Mouse (Mus musculus) heart, adult 2 months (tissue): ENCODE measurements around the gene Zbtb32. TPM values are rescaled to one million over a fixed set of nuclear protein-coding genes. Genes with fewer than 3 reads are reported as not detected.

ENCODE experiments used
- DNase-seq, 2 experiments: peaks; one replicate each; pipeline ENCODE4 v3.0.0; 2021
- H3K27ac ChIP-seq: fragments of 200-600 bp; 2 replicates; pipeline ENCODE4 v1.8.1; 2022
- H3K27me3 ChIP-seq: fragments of 200-500 bp; 2 replicates; pipeline ENCODE4 v1.6.1; 2012; ENCODE audit warnings: mild to moderate bottlenecking, low read length, inconsistent platforms, mixed read lengths; ENCODE audit not compliant: control insufficient read depth, insufficient read depth
- H3K36me3 ChIP-seq: fragments of 200-500 bp; 2 replicates; pipeline ENCODE4 v1.6.1; 2012; ENCODE audit warnings: low read length, inconsistent platforms; ENCODE audit not compliant: control insufficient read depth, insufficient read depth
- H3K4me1 ChIP-seq: fragments of 200-500 bp; 2 replicates; pipeline ENCODE4 v1.6.1; 2011; ENCODE audit warnings: low read length; ENCODE audit not compliant: control insufficient read depth, insufficient read depth
- H3K4me3 ChIP-seq: fragments of 200-600 bp; 2 replicates; pipeline ENCODE4 v1.8.1; 2022
- H3K79me2 ChIP-seq: fragments of 200-500 bp; replicated peaks from 2 replicates; pipeline ENCODE4 v1.6.1; 2012; ENCODE audit warnings: mild to moderate bottlenecking, inconsistent platforms, low read length, moderate library complexity, mixed read lengths; ENCODE audit not compliant: control insufficient read depth, insufficient read depth
- H3K9ac ChIP-seq: fragments of 200-500 bp; 2 replicates; pipeline ENCODE4 v1.6.1; 2012; ENCODE audit warnings: low read depth, mild to moderate bottlenecking, control low read depth, inconsistent platforms, low read length, mixed read lengths
- CTCF ChIP-seq: fragments of 200-600 bp; IDR thresholded peaks from 2 replicates; pipeline ENCODE4 v1.8.1; 2022; ENCODE audit warnings: antibody characterized with exemption, mild to moderate bottlenecking, moderate library complexity
- EP300 ChIP-seq: fragments of 200-500 bp; IDR thresholded peaks from 2 replicates; pipeline ENCODE4 v1.6.1; 2011; ENCODE audit warnings: low read depth, low read length, control low read depth; ENCODE audit not compliant: insufficient read depth
- POLR2A ChIP-seq: fragments of 200-500 bp; IDR thresholded peaks from 2 replicates; pipeline ENCODE4 v1.6.1; 2011; ENCODE audit warnings: mild to moderate bottlenecking, low read depth, low read length, control low read depth; ENCODE audit not compliant: insufficient read depth
- WGBS: fragments of 180-500 bp; shearing (Covaris S2); methylation state at CpG from one replicate; pipeline ENCODE4 v1.1.7; 2018; 5-methylcytosine and 5-hydroxymethylcytosine counted together
- intact Hi-C: fragments of 180-260 bp; cut with DNase I; formaldehyde crosslinking; loops from one replicate; pipeline ENCODE4 v1.15.1; 2025
- polyA plus RNA-seq: library from polyadenylated mRNA; depleted of rRNA; stranded (reverse); fragments of >200 nt; gene quantifications from 2 replicates; pipeline ENCODE4 v1.2.3, GENCODE M21; 2012
- total RNA-seq, 2 experiments: library from RNA; stranded (reverse); gene quantifications; 2 replicates each; pipeline ENCODE4 v1.2.3; 2021

Gene Zbtb32
- total and polyA plus RNA-seq, 3 experiments = 0.11 to 0.64 TPM; not detected in 1

DNA sequence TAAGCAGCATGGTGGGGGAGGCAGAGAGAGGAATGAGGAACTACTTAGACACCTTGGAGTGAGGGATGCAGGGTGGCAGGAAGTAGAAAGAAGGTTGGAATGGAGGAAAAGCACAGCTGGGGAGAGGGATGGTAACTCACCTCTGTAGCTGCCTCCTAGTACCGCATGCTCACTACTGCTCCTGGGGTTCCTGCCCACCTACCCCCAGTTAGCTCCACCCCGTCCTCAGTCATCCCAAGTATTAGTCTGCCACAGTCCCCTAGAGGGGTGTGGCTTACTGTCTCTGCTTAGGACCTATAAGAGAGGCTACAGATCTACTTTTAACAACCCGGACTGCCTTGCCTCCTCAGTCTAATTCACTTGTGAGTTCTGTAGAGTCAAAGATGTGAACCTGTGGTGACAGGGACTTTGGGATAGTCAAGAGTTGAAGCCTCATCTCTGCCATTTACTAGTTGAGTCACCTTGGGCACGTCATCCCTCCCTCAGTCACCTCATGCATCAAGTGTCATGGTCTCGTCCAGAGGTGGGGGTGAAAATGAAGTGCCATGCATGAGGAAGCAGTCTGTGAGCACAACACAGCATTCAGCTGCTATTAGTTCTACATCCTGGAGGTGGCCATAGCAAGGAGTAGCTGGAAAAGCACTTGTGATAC lies 5.8 kb downstream of the Zbtb32 start:
- H3K4me1 ChIP-seq = no peaks in the 10 kb centered on the region
- TF ChIP-seq POLR2A (no peak), CTCF (no peak), EP300 (no peak)
- H3K36me3 ChIP-seq = no peaks in the 10 kb centered on the region
- H3K79me2 ChIP-seq = no peaks in the 10 kb centered on the region
- intact Hi-C loops = loop anchor here (5.0 to 10.0 kb wide), 2 partner anchors 269 to 362 kb away; partner anchors contain the start of genes Ffar1 and Usf2
- H3K27me3 ChIP-seq = no peaks in the 10 kb centered on the region
- no peak overlapping the region for H3K27ac ChIP-seq
- DNase-seq = no peak
- no peak overlapping the region for H3K9ac ChIP-seq
- 52% methylated on average over 5 of the region's 5 CpGs for WGBS
- no peak overlapping the region for H3K4me3 ChIP-seq

DNA sequence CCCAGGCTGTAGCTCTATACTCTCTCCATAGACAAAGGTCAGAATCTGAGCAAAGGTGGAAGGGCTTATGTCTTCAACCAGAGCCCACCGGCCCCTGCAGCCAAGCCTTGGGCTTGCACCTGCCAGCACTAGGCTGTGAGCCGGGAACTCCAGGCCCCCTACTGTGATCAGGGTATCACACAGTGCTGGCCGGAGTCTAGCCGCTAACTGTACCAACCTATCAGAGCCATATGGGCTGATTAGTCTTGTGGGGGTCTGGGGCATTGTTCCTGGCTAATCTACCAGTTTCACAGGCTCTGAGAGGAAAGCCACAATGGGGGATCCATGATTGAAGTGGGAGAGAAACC lies 7.1 kb downstream of the Zbtb32 start:
- no peaks in the 10 kb centered on the region for H3K4me1 ChIP-seq
- no peak overlapping the region for H3K4me3 ChIP-seq
- intact Hi-C loops = loop anchor here (5.0 to 10.0 kb wide), 2 partner anchors 271 to 363 kb away; partner anchors contain the start of genes Ffar1 and Usf2
- no peak overlapping the region for H3K9ac ChIP-seq
- H3K36me3 ChIP-seq = no peaks in the 10 kb centered on the region
- no peak overlapping the region for H3K27ac ChIP-seq
- no peaks in the 10 kb centered on the region for H3K27me3 ChIP-seq
- TF ChIP-seq CTCF = no peak
- WGBS = 74% methylated on average over 4 of the region's 4 CpGs
- DNase-seq = no peak
- peaks cover 1% of the 10 kb centered on the region for H3K79me2 ChIP-seq

DNA sequence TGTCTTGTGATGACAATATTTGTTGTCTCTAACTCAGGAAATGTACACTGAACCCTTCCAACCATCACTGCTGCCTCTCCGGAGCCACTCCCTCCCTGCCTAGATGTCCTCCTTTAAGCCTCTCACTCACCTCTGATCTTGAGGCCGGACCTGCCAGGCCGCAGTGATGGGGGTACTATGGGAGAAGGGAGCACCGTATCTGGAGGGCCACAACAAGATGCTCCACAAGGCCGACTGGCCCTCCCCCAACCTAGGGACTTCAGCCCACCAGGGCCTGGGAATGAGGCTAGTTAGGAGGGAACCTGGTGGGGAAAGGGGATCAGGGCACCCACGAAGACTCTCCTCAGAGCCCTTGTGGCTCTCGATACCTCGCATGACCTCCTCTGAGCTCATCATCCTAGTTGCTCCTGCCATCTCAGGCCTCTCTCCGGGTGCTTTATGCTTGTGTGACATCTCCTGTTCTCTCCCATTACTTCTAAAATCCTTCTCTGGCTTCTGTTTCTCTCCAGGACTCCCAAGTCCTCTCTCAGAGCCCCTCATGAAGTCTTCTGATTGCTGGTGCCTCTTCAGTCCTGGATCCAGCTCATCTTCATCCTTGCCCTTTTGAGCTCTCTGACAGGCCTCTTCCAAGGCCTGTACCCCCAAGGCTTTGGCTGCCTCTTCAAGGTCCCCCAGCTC lies 7.6 kb downstream of the Zbtb32 start:
- 80% methylated on average over 9 of the region's 9 CpGs for WGBS

DNA sequence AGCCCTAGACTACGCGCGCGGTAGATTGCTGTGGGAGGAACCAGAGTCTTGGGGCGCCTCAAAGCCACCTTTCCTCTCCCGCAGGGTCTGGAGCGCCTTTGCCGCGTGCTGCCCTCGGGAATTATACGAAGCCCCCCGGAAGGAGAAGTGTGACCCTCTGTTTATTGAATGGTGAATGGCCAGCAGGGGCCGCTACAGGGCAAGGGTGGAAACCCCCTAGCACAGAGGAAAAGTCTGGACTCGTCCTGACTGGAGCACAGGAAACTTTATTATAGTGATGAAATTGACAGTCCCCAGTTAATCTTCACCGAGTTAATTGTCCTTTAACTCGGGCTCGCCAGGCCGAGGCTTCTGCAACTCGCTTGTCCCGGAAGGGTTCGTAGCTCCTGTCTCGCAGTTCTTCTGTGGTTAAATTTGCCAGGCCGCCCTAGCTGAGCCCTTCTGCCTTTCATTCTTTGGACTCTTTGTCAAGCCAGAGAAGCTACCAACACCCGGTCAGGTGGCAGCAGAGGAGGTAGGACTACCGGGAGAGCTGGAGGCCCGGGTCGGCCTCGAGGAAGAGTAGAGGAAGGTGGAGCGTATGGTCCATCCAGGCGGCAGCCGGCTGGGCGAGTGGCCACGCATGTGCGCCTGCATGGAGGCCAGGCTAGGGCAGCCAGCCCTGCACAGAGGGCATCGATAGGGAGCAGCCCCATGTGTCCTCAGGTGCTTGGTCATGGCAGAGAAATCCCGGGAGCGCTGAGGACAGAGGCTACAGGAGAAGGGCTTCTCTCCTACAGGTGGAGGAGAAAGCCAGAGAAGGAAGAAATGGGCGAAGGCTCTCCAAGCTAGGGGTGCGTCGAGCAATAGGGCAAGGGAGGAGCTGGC lies 9.0 kb downstream of the Zbtb32 start:
- H3K79me2 ChIP-seq = peaks cover 1% of the 10 kb centered on the region
- peak overlapping the region; percentile 76 for H3K9ac ChIP-seq
- intact Hi-C loops = loop anchor here (1.0 to 10.0 kb wide), 5 partner anchors 24 to 365 kb away; partner anchors contain the start of genes Ffar1, Rbm42 and Usf2
- no peaks in the 10 kb centered on the region for H3K36me3 ChIP-seq
- no peaks in the 10 kb centered on the region for H3K4me1 ChIP-seq
- H3K27me3 ChIP-seq = no peaks in the 10 kb centered on the region
- DNase-seq = peak; percentile 86 to 90
- WGBS = 24% methylated on average over 40 of the region's 40 CpGs
- peak overlapping the region; percentile 83 for H3K4me3 ChIP-seq
- peak overlapping the region; percentile 87 for H3K27ac ChIP-seq
- TF ChIP-seq POLR2A = no peak
- TF ChIP-seq EP300 = 0 out of 2 replicates have a peak, but pooled peaks have one; percentile 45
- peak; percentile 97 for TF ChIP-seq CTCF

More for the DNA sequence above, 7.6 kb downstream of the Zbtb32 start:
- intact Hi-C loops = loop anchor here (5.0 to 10.0 kb wide), 2 partner anchors 271 to 364 kb away; partner anchors contain the start of genes Ffar1 and Usf2
- Histone ChIP-seq H3K27ac (no peak overlapping the region), H3K36me3 (no peaks in the 10 kb centered on the region), H3K4me3 (no peak overlapping the region), H3K79me2 (peaks cover 1% of the 10 kb centered on the region), H3K27me3 (no peaks in the 10 kb centered on the region), H3K9ac (no peak overlapping the region), H3K4me1 (no peaks in the 10 kb centered on the region)
- TF ChIP-seq POLR2A (no peak), EP300 (no peak), CTCF (no peak)
- DNase-seq = no peak

DNA sequence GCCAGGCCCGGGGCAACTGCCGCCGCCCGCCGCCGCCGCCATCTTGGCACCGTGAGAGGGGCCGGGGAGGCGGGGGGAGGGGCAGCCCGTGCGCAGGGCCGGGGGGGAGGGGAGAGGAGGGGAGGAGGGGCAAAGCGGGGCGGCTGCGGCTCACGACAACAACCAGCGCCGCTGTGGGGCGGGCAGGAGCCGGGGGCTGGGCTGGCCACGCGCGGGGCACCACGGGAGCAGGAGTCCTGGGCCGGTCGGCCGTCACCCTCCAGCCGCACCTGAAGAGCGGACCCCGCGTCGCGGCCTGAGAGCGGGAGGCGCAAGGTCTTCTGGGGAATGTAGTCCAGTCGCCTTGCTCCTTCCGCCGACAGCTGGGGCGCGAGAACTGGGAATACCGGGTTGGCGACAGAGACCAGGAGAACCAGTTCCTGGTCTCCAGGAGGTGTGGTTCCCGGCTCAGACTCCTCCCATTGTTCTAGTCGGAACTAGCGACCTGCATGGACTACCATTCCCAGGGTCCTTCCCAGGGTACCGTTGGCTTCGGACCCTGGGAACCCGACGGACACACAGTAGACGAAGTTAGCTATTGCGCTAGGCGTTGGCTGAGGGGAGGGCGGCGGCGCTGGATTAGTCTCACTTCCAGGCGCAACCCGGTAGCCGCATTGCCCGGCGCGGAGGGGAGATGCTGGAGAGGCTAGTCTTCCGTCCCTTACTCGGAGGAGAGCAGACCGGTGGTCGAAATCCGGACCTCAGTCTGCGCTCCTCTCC lies 9.9 kb downstream of the Zbtb32 start, which contains the start of gene Kmt2b:
Gene Kmt2b, minus strand, starts transcription at position 51 of the 759 bp plus-strand sequence.
- intact Hi-C loops = loop anchor here (1.0 to 2.0 kb wide), 4 partner anchors 24 to 62 kb away; partner anchors contain the start of genes Gm49396, Psenen, Rbm42 and U2af1l4
- Histone ChIP-seq H3K4me1 (no peaks in the 10 kb centered on the region), H3K79me2 (peaks cover 1% of the 10 kb centered on the region), H3K27me3 (no peaks in the 10 kb centered on the region), H3K36me3 (no peaks in the 10 kb centered on the region), H3K9ac (peak within 1 kb of the TSS; percentile 90), H3K4me3 (peak within 1 kb of the TSS; percentile 83), H3K27ac (peak within 1 kb of the TSS; percentile 87)
- peak; percentile 95 to 99 for DNase-seq
- no peak for TF ChIP-seq CTCF
- peak; percentile 68 for TF ChIP-seq EP300
- TF ChIP-seq POLR2A = peak; percentile 87
- under 1% methylated on average over 53 of the region's 68 CpGs for WGBS
